Mouse (Mus musculus): ENCODE data around the gene Il17a. TPM values are rescaled to one million over a fixed set of nuclear protein-coding genes. Genes with fewer than 3 reads are reported as not detected.

Gene Il17a
- polyA plus RNA-seq, 1 experiment from 2014 or later = not detected

- Histone ChIP-seq H3K4me1 (ENCODE audit: control insufficient read depth, insufficient read depth, low read length) (no peaks in the 10 kb centered on the region), H3K36me3 (ENCODE audit: control insufficient read depth, insufficient read depth, low read length) (no peaks in the 10 kb centered on the region), H3K9ac (ENCODE audit: low read length) (no peak overlapping the region), H3K4me2 (ENCODE audit: low read depth, low read length) (no peak overlapping the region), H3K27ac (ENCODE audit: low read length) (no peak overlapping the region), H3K9me3 (replicated peaks; ENCODE audit: control insufficient read depth, low read length) (no peaks in the 10 kb centered on the region), H3K4me3 (replicated peaks; ENCODE audit: low read length) (no peak overlapping the region), H3K27me3 (ENCODE audit: control insufficient read depth, insufficient read depth, low read length) (no peaks in the 10 kb centered on the region)
- no peak for ATAC-seq (ENCODE audit: insufficient read depth, low FRiP score)
- WGBS = 77% methylated on average over 4 of the region's 4 CpGs
Observed at GRCm38 (mm10) chr1:20736572-20736971, 5.9 kb downstream of the Il17a start.

- Histone ChIP-seq H3K27me3 (ENCODE audit: control insufficient read depth, insufficient read depth, low read length) (no peaks in the 10 kb centered on the region), H3K4me1 (ENCODE audit: control insufficient read depth, insufficient read depth, low read length) (no peaks in the 10 kb centered on the region), H3K27ac (ENCODE audit: low read length) (no peak overlapping the region), H3K36me3 (ENCODE audit: control insufficient read depth, insufficient read depth, low read length) (no peaks in the 10 kb centered on the region), H3K9ac (ENCODE audit: low read length) (no peak overlapping the region), H3K9me3 (replicated peaks; ENCODE audit: control insufficient read depth, low read length) (no peaks in the 10 kb centered on the region), H3K4me2 (ENCODE audit: low read depth, low read length) (no peak overlapping the region), H3K4me3 (replicated peaks; ENCODE audit: low read length) (no peak overlapping the region)
- 79% methylated on average over 2 of the region's 2 CpGs for WGBS
- no peak for ATAC-seq (ENCODE audit: insufficient read depth, low FRiP score)
Observed at GRCm38 (mm10) chr1:20738483-20738882, 7.8 kb downstream of the Il17a start.

GRCm38 (mm10) chr1:20740496-20740998 lies 9.8 kb downstream of the Il17a start:
- Histone ChIP-seq H3K9me3 (replicated peaks; ENCODE audit: control insufficient read depth, low read length) (no peaks in the 10 kb centered on the region), H3K9ac (ENCODE audit: low read length) (no peak overlapping the region), H3K4me3 (replicated peaks; ENCODE audit: low read length) (no peak overlapping the region), H3K36me3 (ENCODE audit: control insufficient read depth, insufficient read depth, low read length) (no peaks in the 10 kb centered on the region), H3K4me2 (ENCODE audit: low read depth, low read length) (no peak overlapping the region), H3K4me1 (ENCODE audit: control insufficient read depth, insufficient read depth, low read length) (no peaks in the 10 kb centered on the region), H3K27me3 (ENCODE audit: control insufficient read depth, insufficient read depth, low read length) (no peaks in the 10 kb centered on the region), H3K27ac (ENCODE audit: low read length) (no peak overlapping the region)
- 59% methylated on average over 3 of the region's 3 CpGs for WGBS
- ATAC-seq (ENCODE audit: insufficient read depth, low FRiP score) = no peak

GRCm38 (mm10) chr1:20754439-20754838 lies 23.7 kb downstream of the Il17a start:
- no peaks in the 10 kb centered on the region for H3K9me3 ChIP-seq (replicated peaks; ENCODE audit: control insufficient read depth, low read length)
- no peak overlapping the region for H3K27ac ChIP-seq (ENCODE audit: low read length)
- H3K9ac ChIP-seq (ENCODE audit: low read length) = no peak overlapping the region
- H3K4me1 ChIP-seq (ENCODE audit: control insufficient read depth, insufficient read depth, low read length) = no peaks in the 10 kb centered on the region
- ATAC-seq (ENCODE audit: insufficient read depth, low FRiP score) = no peak
- no peak overlapping the region for H3K4me3 ChIP-seq (replicated peaks; ENCODE audit: low read length)
- 76% methylated on average over 10 of the region's 10 CpGs for WGBS
- H3K4me2 ChIP-seq (ENCODE audit: low read depth, low read length) = no peak overlapping the region
- no peaks in the 10 kb centered on the region for H3K36me3 ChIP-seq (ENCODE audit: control insufficient read depth, insufficient read depth, low read length)
- no peaks in the 10 kb centered on the region for H3K27me3 ChIP-seq (ENCODE audit: control insufficient read depth, insufficient read depth, low read length)

GRCm38 (mm10) chr1:20757586-20757985 lies 26.9 kb downstream of the Il17a start:
- no peak overlapping the region for H3K9ac ChIP-seq (ENCODE audit: low read length)
- H3K4me1 ChIP-seq (ENCODE audit: control insufficient read depth, insufficient read depth, low read length) = no peaks in the 10 kb centered on the region
- H3K27me3 ChIP-seq (ENCODE audit: control insufficient read depth, insufficient read depth, low read length) = no peaks in the 10 kb centered on the region
- H3K36me3 ChIP-seq (ENCODE audit: control insufficient read depth, insufficient read depth, low read length) = no peaks in the 10 kb centered on the region
- H3K4me3 ChIP-seq (replicated peaks; ENCODE audit: low read length) = no peak overlapping the region
- WGBS = 87% methylated on average over 3 of the region's 3 CpGs
- H3K4me2 ChIP-seq (ENCODE audit: low read depth, low read length) = no peak overlapping the region
- ATAC-seq (ENCODE audit: insufficient read depth, low FRiP score) = no peak
- no peak overlapping the region for H3K27ac ChIP-seq (ENCODE audit: low read length)
- H3K9me3 ChIP-seq (replicated peaks; ENCODE audit: control insufficient read depth, low read length) = no peaks in the 10 kb centered on the region

- Histone ChIP-seq H3K4me1 (ENCODE audit: control insufficient read depth, insufficient read depth, low read length) (no peaks in the 10 kb centered on the region), H3K9ac (ENCODE audit: low read length) (no peak overlapping the region), H3K27ac (ENCODE audit: low read length) (no peak overlapping the region), H3K36me3 (ENCODE audit: control insufficient read depth, insufficient read depth, low read length) (no peaks in the 10 kb centered on the region), H3K27me3 (ENCODE audit: control insufficient read depth, insufficient read depth, low read length) (no peaks in the 10 kb centered on the region), H3K9me3 (replicated peaks; ENCODE audit: control insufficient read depth, low read length) (no peaks in the 10 kb centered on the region), H3K4me2 (ENCODE audit: low read depth, low read length) (no peak overlapping the region), H3K4me3 (replicated peaks; ENCODE audit: low read length) (no peak overlapping the region)
- no peak for ATAC-seq (ENCODE audit: insufficient read depth, low FRiP score)
- WGBS = 76% methylated on average over 10 of the region's 10 CpGs
Observed at GRCm38 (mm10) chr1:20759799-20760198, 29.1 kb downstream of the Il17a start.

GRCm38 (mm10) chr1:20760331-20760730 lies 29.6 kb downstream of the Il17a start:
- Histone ChIP-seq H3K4me3 (replicated peaks; ENCODE audit: low read length) (no peak overlapping the region), H3K4me1 (ENCODE audit: control insufficient read depth, insufficient read depth, low read length) (no peaks in the 10 kb centered on the region), H3K9me3 (replicated peaks; ENCODE audit: control insufficient read depth, low read length) (no peaks in the 10 kb centered on the region), H3K4me2 (ENCODE audit: low read depth, low read length) (no peak overlapping the region), H3K9ac (ENCODE audit: low read length) (no peak overlapping the region), H3K27me3 (ENCODE audit: control insufficient read depth, insufficient read depth, low read length) (no peaks in the 10 kb centered on the region), H3K27ac (ENCODE audit: low read length) (no peak overlapping the region), H3K36me3 (ENCODE audit: control insufficient read depth, insufficient read depth, low read length) (no peaks in the 10 kb centered on the region)
- WGBS = 76% methylated on average over 5 of the region's 5 CpGs
- ATAC-seq (ENCODE audit: insufficient read depth, low FRiP score) = no peak

- H3K27ac ChIP-seq (ENCODE audit: low read length) = no peak overlapping the region
- 75% methylated on average over 4 of the region's 4 CpGs for WGBS
- no peak overlapping the region for H3K4me2 ChIP-seq (ENCODE audit: low read depth, low read length)
- no peaks in the 10 kb centered on the region for H3K4me1 ChIP-seq (ENCODE audit: control insufficient read depth, insufficient read depth, low read length)
- H3K36me3 ChIP-seq (ENCODE audit: control insufficient read depth, insufficient read depth, low read length) = no peaks in the 10 kb centered on the region
- no peak overlapping the region for H3K4me3 ChIP-seq (replicated peaks; ENCODE audit: low read length)
- no peaks in the 10 kb centered on the region for H3K9me3 ChIP-seq (replicated peaks; ENCODE audit: control insufficient read depth, low read length)
- H3K27me3 ChIP-seq (ENCODE audit: control insufficient read depth, insufficient read depth, low read length) = no peaks in the 10 kb centered on the region
- ATAC-seq (ENCODE audit: insufficient read depth, low FRiP score) = no peak
- no peak overlapping the region for H3K9ac ChIP-seq (ENCODE audit: low read length)
Observed at GRCm38 (mm10) chr1:20761411-20761810, 30.7 kb downstream of the Il17a start.

- Histone ChIP-seq H3K4me1 (ENCODE audit: control insufficient read depth, insufficient read depth, low read length) (no peaks in the 10 kb centered on the region), H3K27me3 (ENCODE audit: control insufficient read depth, insufficient read depth, low read length) (no peaks in the 10 kb centered on the region), H3K9ac (ENCODE audit: low read length) (no peak overlapping the region), H3K9me3 (replicated peaks; ENCODE audit: control insufficient read depth, low read length) (no peaks in the 10 kb centered on the region), H3K27ac (ENCODE audit: low read length) (no peak overlapping the region), H3K4me2 (ENCODE audit: low read depth, low read length) (no peak overlapping the region), H3K36me3 (ENCODE audit: control insufficient read depth, insufficient read depth, low read length) (no peaks in the 10 kb centered on the region), H3K4me3 (replicated peaks; ENCODE audit: low read length) (no peak overlapping the region)
- no peak for ATAC-seq (ENCODE audit: insufficient read depth, low FRiP score)
- WGBS = 72% methylated on average over 6 of the region's 6 CpGs
Observed at GRCm38 (mm10) chr1:20766526-20766925, 35.8 kb downstream of the Il17a start.
